Mouse (Mus musculus): ENCODE data around the gene Elovl6. TPM values are rescaled to one million over a fixed set of nuclear protein-coding genes. Genes with fewer than 3 reads are reported as not detected.

The Elovl6 gene
- polyA plus RNA-seq, 1 experiment from 2014 or later = 21.8 TPM

DNA sequence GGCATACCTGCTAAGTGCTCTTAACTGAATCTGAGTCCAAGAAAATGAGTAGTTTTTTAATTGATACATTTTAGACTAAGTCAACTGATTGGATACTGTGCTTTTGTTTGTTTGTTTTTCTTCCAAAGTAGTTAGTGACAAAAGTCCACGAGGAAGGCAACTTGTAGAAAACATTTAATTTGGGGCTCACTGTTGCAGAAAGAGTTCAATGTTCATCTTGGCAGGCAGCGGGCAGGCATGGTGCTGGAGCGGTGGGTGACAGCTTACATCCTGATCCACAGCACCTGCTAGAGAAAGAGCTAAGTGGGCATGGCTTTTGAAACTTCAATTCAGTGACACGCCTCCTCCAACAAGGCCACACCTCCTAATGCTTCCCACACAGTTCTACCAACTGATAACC is 31.7 kb downstream of the Elovl6 start:
- Histone ChIP-seq H3K27ac (ENCODE audit: low read depth) (no peak overlapping the region), H3K4me1 (ENCODE audit: insufficient read depth) (no peaks in the 10 kb centered on the region; the same call in 1 of the 2 replicates), H3K36me3 (ENCODE audit: insufficient read depth) (0 out of 2 replicates have a peak, but pooled peaks cover 3% of the 10 kb centered on the region), H3K9ac (no peak overlapping the region), H3K9me3 (ENCODE audit: low read depth, low read length) (no peaks in the 10 kb centered on the region), H3K27me3 (ENCODE audit: insufficient read depth, low read length) (no peaks in the 10 kb centered on the region), H3K4me2 (no peak overlapping the region), H3K4me3 (ENCODE audit: low read depth, low read length) (no peak overlapping the region)
- TF ChIP-seq CTCF (IDR thresholded peaks at IDR 0.05; ENCODE audit: low read depth) = no peak
- WGBS = 89% methylated on average over 4 of the region's 4 CpGs
- ATAC-seq (ENCODE audit: insufficient read depth) (no peak), DNase-seq (no peak)

DNA sequence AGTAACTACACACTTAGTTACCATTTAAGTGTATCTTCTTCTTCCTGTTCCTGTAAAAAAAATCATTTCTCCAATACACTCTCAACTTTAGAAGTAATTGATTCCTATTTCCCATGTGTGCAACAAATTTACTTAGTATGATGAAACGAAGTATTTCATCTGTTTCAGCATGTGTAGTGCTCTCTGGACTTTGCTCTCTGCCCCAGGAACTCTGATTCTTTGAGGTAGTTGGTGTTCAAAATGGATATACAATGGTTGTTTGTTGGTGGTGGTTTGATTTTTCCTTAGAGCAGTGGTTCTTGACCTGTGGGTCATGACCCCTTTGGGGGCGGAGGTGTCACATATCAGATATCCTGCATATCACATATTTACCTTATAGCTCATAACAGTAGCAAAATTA is 32.7 kb downstream of the Elovl6 start:
- Histone ChIP-seq H3K4me2 (no peak overlapping the region), H3K9ac (no peak overlapping the region), H3K27me3 (ENCODE audit: insufficient read depth, low read length) (no peaks in the 10 kb centered on the region), H3K36me3 (ENCODE audit: insufficient read depth) (peaks cover 5% of the 10 kb centered on the region; the same call in 1 of the 2 replicates), H3K4me3 (ENCODE audit: low read depth, low read length) (no peak overlapping the region), H3K27ac (ENCODE audit: low read depth) (no peak overlapping the region), H3K4me1 (ENCODE audit: insufficient read depth) (no peaks in the 10 kb centered on the region; the same call in 1 of the 2 replicates), H3K9me3 (ENCODE audit: low read depth, low read length) (no peaks in the 10 kb centered on the region)
- ATAC-seq (ENCODE audit: insufficient read depth) (no peak), DNase-seq (no peak)
- 84% methylated on average over 2 of the region's 2 CpGs for WGBS
- TF ChIP-seq CTCF (IDR thresholded peaks at IDR 0.05; ENCODE audit: low read depth) = no peak

DNA sequence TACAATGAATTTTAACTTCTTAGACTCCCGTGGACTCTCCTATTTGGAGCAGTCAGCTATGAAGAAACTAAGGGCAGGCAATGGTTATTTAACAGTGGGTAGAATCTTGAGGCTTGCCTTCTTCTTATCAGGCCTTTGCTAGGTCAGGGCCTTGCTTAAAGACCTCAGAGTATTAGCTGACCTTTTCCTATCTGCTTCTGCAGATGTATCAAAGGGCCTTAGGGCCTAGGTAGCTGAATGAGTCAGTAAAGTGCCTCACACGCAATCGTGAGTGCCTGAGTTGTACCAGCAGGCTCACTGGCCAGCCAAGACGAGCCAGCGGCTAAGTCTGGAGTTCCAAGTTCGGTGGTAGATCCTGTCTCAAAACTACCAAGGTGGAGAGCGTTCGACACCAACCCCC is 33.3 kb downstream of the Elovl6 start:
- Histone ChIP-seq H3K4me3 (ENCODE audit: low read depth, low read length) (no peak overlapping the region), H3K9ac (no peak overlapping the region), H3K9me3 (ENCODE audit: low read depth, low read length) (no peaks in the 10 kb centered on the region), H3K27me3 (ENCODE audit: insufficient read depth, low read length) (no peaks in the 10 kb centered on the region), H3K4me2 (no peak overlapping the region), H3K36me3 (ENCODE audit: insufficient read depth) (peaks cover 6% of the 10 kb centered on the region; the same call in 1 of the 2 replicates), H3K27ac (ENCODE audit: low read depth) (no peak overlapping the region), H3K4me1 (ENCODE audit: insufficient read depth) (no peaks in the 10 kb centered on the region; the same call in 1 of the 2 replicates)
- no peak for TF ChIP-seq CTCF (IDR thresholded peaks at IDR 0.05; ENCODE audit: low read depth)
- ATAC-seq (ENCODE audit: insufficient read depth) = no peak
- no peak for DNase-seq
- WGBS = 83% methylated on average over 8 of the region's 8 CpGs

GRCm38 (mm10) chr3:129566013-129566412 is 33.9 kb downstream of the Elovl6 start:
- no peak overlapping the region for H3K4me3 ChIP-seq (ENCODE audit: low read depth, low read length)
- TF ChIP-seq CTCF (IDR thresholded peaks at IDR 0.05; ENCODE audit: low read depth) = no peak
- no peaks in the 10 kb centered on the region; the same call in 1 of the 2 replicates for H3K4me1 ChIP-seq (ENCODE audit: insufficient read depth)
- ATAC-seq (ENCODE audit: insufficient read depth) = no peak
- no peak overlapping the region for H3K9ac ChIP-seq
- peaks cover 10% of the 10 kb centered on the region; the same call in 1 of the 2 replicates for H3K36me3 ChIP-seq (ENCODE audit: insufficient read depth)
- WGBS = 80% methylated on average over 2 of the region's 2 CpGs
- H3K4me2 ChIP-seq = no peak overlapping the region
- H3K27me3 ChIP-seq (ENCODE audit: insufficient read depth, low read length) = no peaks in the 10 kb centered on the region
- no peak overlapping the region for H3K27ac ChIP-seq (ENCODE audit: low read depth)
- no peaks in the 10 kb centered on the region for H3K9me3 ChIP-seq (ENCODE audit: low read depth, low read length)
- no peak for DNase-seq

- WGBS = 67% methylated on average over 5 of the region's 5 CpGs
These were observed 34.7 kb downstream of the Elovl6 start for GRCm38 (mm10) chr3:129566876-129567275.

GRCm38 (mm10) chr3:129568506-129568905 is 36.4 kb downstream of the Elovl6 start:
- DNase-seq (peak; percentile 45), ATAC-seq (ENCODE audit: insufficient read depth) (peak; percentile 60; the same call in 1 of the 2 replicates)
- no peak for TF ChIP-seq CTCF (IDR thresholded peaks at IDR 0.05; ENCODE audit: low read depth)
- H3K4me1 ChIP-seq (ENCODE audit: insufficient read depth) = no peaks in the 10 kb centered on the region; the same call in 1 of the 2 replicates
- peaks cover 7% of the 10 kb centered on the region; the same call in 1 of the 2 replicates for H3K36me3 ChIP-seq (ENCODE audit: insufficient read depth)
- no peak overlapping the region for H3K4me2 ChIP-seq
- H3K27me3 ChIP-seq (ENCODE audit: insufficient read depth, low read length) = no peaks in the 10 kb centered on the region
- WGBS = 42% methylated on average over 7 of the region's 7 CpGs
- H3K4me3 ChIP-seq (ENCODE audit: low read depth, low read length) = no peak overlapping the region
- H3K9me3 ChIP-seq (ENCODE audit: low read depth, low read length) = no peaks in the 10 kb centered on the region
- no peak overlapping the region for H3K27ac ChIP-seq (ENCODE audit: low read depth)
- H3K9ac ChIP-seq = no peak overlapping the region

More at GRCm38 (mm10) chr3:129566876-129567275, 34.7 kb downstream of the Elovl6 start:
- ATAC-seq (ENCODE audit: insufficient read depth) = no peak
- TF ChIP-seq CTCF (IDR thresholded peaks at IDR 0.05; ENCODE audit: low read depth) = no peak
- Histone ChIP-seq H3K9ac (no peak overlapping the region), H3K9me3 (ENCODE audit: low read depth, low read length) (no peaks in the 10 kb centered on the region), H3K4me3 (ENCODE audit: low read depth, low read length) (no peak overlapping the region), H3K4me2 (no peak overlapping the region), H3K27me3 (ENCODE audit: insufficient read depth, low read length) (no peaks in the 10 kb centered on the region), H3K27ac (ENCODE audit: low read depth) (no peak overlapping the region), H3K36me3 (ENCODE audit: insufficient read depth) (peaks cover 7% of the 10 kb centered on the region; the same call in 1 of the 2 replicates), H3K4me1 (ENCODE audit: insufficient read depth) (no peaks in the 10 kb centered on the region; the same call in 1 of the 2 replicates)
- no peak for DNase-seq

DNA sequence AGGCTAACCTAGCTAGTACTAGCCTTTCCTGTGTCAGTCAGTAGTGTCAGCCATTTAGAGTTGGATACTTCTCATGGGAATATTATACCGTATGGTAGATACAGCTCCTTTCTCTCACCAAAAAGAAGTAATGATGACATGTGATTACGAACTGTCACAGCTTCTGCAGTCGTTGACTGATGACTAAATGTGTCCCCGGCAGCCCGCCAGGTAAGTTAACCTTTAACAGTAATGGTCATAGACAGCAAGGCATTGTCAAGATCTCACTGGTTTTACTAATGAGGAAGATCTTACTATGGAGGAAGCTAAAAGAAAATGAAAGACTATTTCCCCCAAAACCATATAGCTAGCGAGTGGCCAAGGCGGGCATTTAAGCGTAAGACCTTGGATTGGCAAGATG is 38.8 kb downstream of the Elovl6 start:
- ATAC-seq (ENCODE audit: insufficient read depth) = no peak
- H3K9me3 ChIP-seq (ENCODE audit: low read depth, low read length) = no peaks in the 10 kb centered on the region
- no peak overlapping the region for H3K4me2 ChIP-seq
- 92% methylated on average over 8 of the region's 8 CpGs for WGBS
- H3K4me1 ChIP-seq (ENCODE audit: insufficient read depth) = no peaks in the 10 kb centered on the region; the same call in 1 of the 2 replicates
- DNase-seq = no peak
- H3K4me3 ChIP-seq (ENCODE audit: low read depth, low read length) = no peak overlapping the region
- TF ChIP-seq CTCF (IDR thresholded peaks at IDR 0.05; ENCODE audit: low read depth) = no peak
- H3K36me3 ChIP-seq (ENCODE audit: insufficient read depth) = peaks cover 7% of the 10 kb centered on the region; the same call in 1 of the 2 replicates
- H3K27me3 ChIP-seq (ENCODE audit: insufficient read depth, low read length) = no peaks in the 10 kb centered on the region
- no peak overlapping the region for H3K9ac ChIP-seq
- H3K27ac ChIP-seq (ENCODE audit: low read depth) = no peak overlapping the region

Data from lung, embryonic 14.5 days (tissue).